Comparison of ENCODE assay signal across 8 mouse cellular contexts in the genomic region with DNA sequence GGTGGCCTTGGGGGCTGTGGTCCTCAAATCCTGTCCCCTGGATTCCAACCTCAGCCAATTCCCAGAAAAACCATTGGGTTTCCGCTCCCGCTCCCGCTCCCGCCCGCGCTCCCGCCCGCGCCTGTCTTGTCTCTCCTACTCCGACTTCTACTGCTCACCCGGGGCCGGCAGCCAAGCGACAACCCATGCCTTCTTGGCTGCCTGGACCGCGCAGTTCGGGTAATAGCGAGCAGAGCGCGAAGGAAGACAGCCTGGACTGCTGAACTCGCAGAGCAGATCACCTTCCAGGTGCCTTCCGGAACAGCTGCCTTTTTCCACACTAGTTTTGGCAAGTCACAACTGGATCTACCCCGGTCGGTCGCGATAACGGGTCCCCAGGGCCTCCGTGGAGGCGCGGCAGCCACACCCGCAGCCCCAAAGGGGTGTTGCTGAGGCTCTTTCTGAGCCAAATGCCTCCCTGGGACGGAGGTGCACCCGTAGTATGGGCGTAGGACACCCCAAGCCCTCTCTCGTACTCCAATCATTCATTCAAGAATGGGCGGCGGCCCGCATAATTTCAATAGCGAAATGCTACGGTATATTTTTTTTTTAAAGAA. TPM values are rescaled to one million over a fixed set of nuclear protein-coding genes. Genes with fewer than 3 reads are reported as not detected.
DNase-seq lines count a peak whose midpoint lies in the region; ATAC-seq lines count a peak whose summit lies in the region.
"Had no signal": no experiment of that assay in that cellular context is flagged by ENCODE, and none has a peak within 500 bp of the region (broad histone marks: within the 10 kb centered on the region; RNA-seq: fewer than 3 reads in every experiment).

No protein-coding gene starts in this region.

- H3K27me3 ChIP-seq in kidney, embryonic 16.5 days (ENCODE audit: insufficient read depth, low read length) = peaks cover 100% of the 10 kb centered on the region
- H3K27me3 ChIP-seq in embryonic facial prominence, embryonic 10.5 days (replicated peaks; ENCODE audit: low read depth, poor library complexity, severe bottlenecking) = peaks cover 100% of the 10 kb centered on the region
- peaks cover 100% of the 10 kb centered on the region for H3K27me3 ChIP-seq in lung, embryonic 15.5 days

- H3K4me2 ChIP-seq in kidney, embryonic 16.5 days (replicated peaks; ENCODE audit: low read depth, low read length) = peak overlapping the region; percentile 13; the same call in 1 of the 2 replicates
- peak overlapping the region; percentile 23 for H3K4me2 ChIP-seq in lung, embryonic 15.5 days

- no peaks in the 10 kb centered on the region for H3K9me3 ChIP-seq in kidney, embryonic 16.5 days (ENCODE audit: low read length)
- no peaks in the 10 kb centered on the region for H3K9me3 ChIP-seq in embryonic facial prominence, embryonic 10.5 days
- no peaks in the 10 kb centered on the region for H3K9me3 ChIP-seq in lung, embryonic 15.5 days

- H3K9ac ChIP-seq in kidney, embryonic 16.5 days (replicated peaks; ENCODE audit: low read length) = no peak overlapping the region
- no peak overlapping the region for H3K9ac ChIP-seq in lung, embryonic 15.5 days

- 0 out of 2 replicates have a peak overlapping the region, but pooled peaks have one; percentile 13 for H3K4me3 ChIP-seq in kidney, embryonic 16.5 days (ENCODE audit: low read length)
- peak overlapping the region; percentile 41 for H3K4me3 ChIP-seq in embryonic facial prominence, embryonic 10.5 days
- peak overlapping the region; percentile 15; the same call in 1 of the 2 replicates for H3K4me3 ChIP-seq in lung, embryonic 15.5 days

- ATAC-seq in kidney, embryonic 16.5 days (ENCODE audit: low FRiP score, low TSS enrichment) = no peak
- no peak for ATAC-seq in lung, embryonic 15.5 days (ENCODE audit: borderline replicate concordance, extremely low read depth, low FRiP score, low TSS enrichment)

- no peak for DNase-seq in kidney, adult 11 months
- DNase-seq in embryonic facial prominence, embryonic 10.5 days (ENCODE audit: low spot score) = peak; percentile 72
- DNase-seq in heart, postnatal 4 days = peak; percentile 45
- DNase-seq in urinary bladder, postnatal 10 days (ENCODE audit: low spot score) = no peak
- DNase-seq in ovary, adult 18-20 months (ENCODE audit: low spot score) = no peak

- no peak overlapping the region for H3K27ac ChIP-seq in kidney, embryonic 16.5 days (ENCODE audit: low read length)
- peak overlapping the region; percentile 60 for H3K27ac ChIP-seq in embryonic facial prominence, embryonic 10.5 days (replicated peaks)
- H3K27ac ChIP-seq in lung, embryonic 15.5 days = no peak overlapping the region
- H3K27ac ChIP-seq: macrophage had no signal

- no peaks in the 10 kb centered on the region for H3K36me3 ChIP-seq in kidney, embryonic 16.5 days (ENCODE audit: insufficient read depth, low read length)
- no peaks in the 10 kb centered on the region for H3K36me3 ChIP-seq in embryonic facial prominence, embryonic 10.5 days (replicated peaks)
- H3K36me3 ChIP-seq in lung, embryonic 15.5 days = no peaks in the 10 kb centered on the region

- WGBS in kidney, embryonic 16.5 days = 2% methylated on average over 39 of the region's 39 CpGs
- WGBS in embryonic facial prominence, embryonic 10.5 days = 3% methylated on average over 39 of the region's 39 CpGs
- 2% methylated on average over 39 of the region's 39 CpGs for WGBS in lung, embryonic 15.5 days

- H3K4me1 ChIP-seq in kidney, embryonic 16.5 days (ENCODE audit: insufficient read depth, low read length) = peaks cover 29% of the 10 kb centered on the region
- peaks cover 63% of the 10 kb centered on the region for H3K4me1 ChIP-seq in embryonic facial prominence, embryonic 10.5 days
- peaks cover 29% of the 10 kb centered on the region for H3K4me1 ChIP-seq in lung, embryonic 15.5 days

RNA-seq across cellular contexts. Expression of a gene that starts 3.0 kb away (rescaled TPM):
- 0.08 TPM in 1 of 2 replicates, not detected in the other for polyA plus RNA-seq in kidney, embryonic 16.5 days (2015; fragmentation: Nextera tagmentation; extraction: Ambion mirVana)
- polyA plus RNA-seq in embryonic facial prominence, embryonic 10.5 days (2016; fragmentation: Nextera tagmentation; extraction: Ambion mirVana) = 3.6 and 4.3 TPM in 2 replicates
- total RNA-seq in heart, postnatal 4 days (2021) = not detected
- 0.41 and 0.45 TPM in 2 replicates for polyA plus RNA-seq in lung, embryonic 15.5 days (2015; fragmentation: Nextera tagmentation; extraction: Ambion mirVana)
- polyA plus RNA-seq: macrophage had no signal

RNA-seq across cellular contexts. Expression of a gene that starts 23.2 kb away (rescaled TPM):
- 1.1 TPM in 2 replicates for polyA plus RNA-seq in kidney, embryonic 16.5 days (2015; fragmentation: Nextera tagmentation; extraction: Ambion mirVana)
- polyA plus RNA-seq in embryonic facial prominence, embryonic 10.5 days (2016; fragmentation: Nextera tagmentation; extraction: Ambion mirVana) = 29.8 and 31.3 TPM in 2 replicates
- total RNA-seq in heart, postnatal 4 days (2021) = not detected
- polyA plus RNA-seq in lung, embryonic 15.5 days (2015; fragmentation: Nextera tagmentation; extraction: Ambion mirVana) = 0.23 and 0.50 TPM in 2 replicates
- polyA plus RNA-seq: macrophage had no signal

Comparison
In these comparisons a context has a peak if more than half of its experiments do, and no peak if none do; other contexts are left out.
1. DNase-seq: peak in embryonic facial prominence, embryonic 10.5 days (single experiment) and heart, postnatal 4 days (single experiment); none in kidney, adult 11 months (single experiment), urinary bladder, postnatal 10 days (single experiment) and ovary, adult 18-20 months (single experiment).
2. RNA of a gene that starts 23.2 kb away (polyA plus RNA-seq): 29.8 to 31.3 TPM in embryonic facial prominence, embryonic 10.5 days; 1.1 TPM in kidney, embryonic 16.5 days and 0.23 to 0.50 TPM in lung, embryonic 15.5 days; every median in the first group is over 10 times any median in the second.
3. Peak in every context shown above with its lines, with median percentiles within 50 percentile points of each other: H3K4me3 ChIP-seq.